Mouse (Mus musculus) urinary bladder, postnatal 14 days (tissue): Measurements from ENCODE around the gene Gp6.
"Not testable (repeated sequence)": the region's sequence is repeated elsewhere in the genome, so short reads cannot be mapped to it uniquely, and the experiment has no call there.

Experiments
- DNase-seq: peaks from one replicate; pipeline ENCODE4 v3.0.0; 2021; ENCODE audit warnings: low spot score

Gene Gp6

DNA sequence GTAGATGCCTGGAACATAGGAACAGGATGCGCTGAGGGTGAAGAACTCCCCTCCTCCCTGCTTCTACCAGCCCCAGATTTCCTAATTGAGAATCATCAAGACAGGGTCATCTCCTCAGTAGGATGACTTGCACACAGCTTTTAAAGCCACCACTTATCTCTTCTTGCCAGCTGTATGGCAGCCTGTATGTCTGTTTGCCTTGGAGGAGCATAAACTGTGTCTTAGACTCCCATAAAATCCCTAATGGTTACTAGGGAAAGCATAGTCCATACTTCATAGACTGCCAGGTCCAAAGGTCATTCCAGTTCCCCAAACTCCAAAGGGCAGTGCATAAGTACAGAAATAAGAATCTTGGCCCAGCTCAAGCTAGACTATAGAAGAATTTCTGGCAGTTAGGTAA, at the start of gene Gp6:
Gene Gp6 (minus strand): TSS at position 15 of the 400 bp plus-strand sequence.
- DNase-seq: no peak

GRCm38 (mm10) chr7:4447138-4447537, 49.6 kb upstream of the Gp6 start:
- no peak for DNase-seq

DNA sequence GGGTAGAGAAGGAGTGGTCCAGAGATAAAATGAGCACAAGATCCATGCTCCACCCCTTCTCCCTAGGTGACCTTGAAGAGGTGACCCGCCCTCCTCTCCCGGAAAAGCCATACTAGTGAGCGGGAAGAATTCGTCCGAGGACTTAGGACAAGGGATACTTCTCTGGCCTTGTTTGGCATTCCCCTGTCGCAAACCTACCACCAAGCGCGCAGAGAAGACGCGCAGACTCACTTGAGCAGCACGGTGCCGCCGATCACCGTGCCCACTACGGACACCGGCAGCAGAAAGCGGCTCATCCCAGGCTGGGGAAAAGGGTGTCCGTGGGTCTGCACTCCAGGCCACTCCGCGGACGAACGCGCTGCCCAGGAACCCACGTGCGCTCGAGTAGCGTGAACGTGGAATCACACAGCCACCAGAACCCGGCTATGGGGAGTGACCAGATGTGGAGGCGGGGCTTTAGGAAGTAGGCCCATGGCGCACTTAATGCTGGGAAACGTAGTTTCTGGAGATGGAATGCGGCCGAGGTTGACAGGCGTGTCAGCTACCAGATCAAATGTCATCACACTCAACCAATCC, 47.8 kb upstream of the Gp6 start, which contains the start of gene Rdh13:
Gene Rdh13 (minus strand): TSS at position 434 of the 576 bp plus-strand sequence.
- peak; percentile 90 for DNase-seq

GRCm38 (mm10) chr7:4440549-4440948, 43.0 kb upstream of the Gp6 start:
- DNase-seq: no peak

DNA sequence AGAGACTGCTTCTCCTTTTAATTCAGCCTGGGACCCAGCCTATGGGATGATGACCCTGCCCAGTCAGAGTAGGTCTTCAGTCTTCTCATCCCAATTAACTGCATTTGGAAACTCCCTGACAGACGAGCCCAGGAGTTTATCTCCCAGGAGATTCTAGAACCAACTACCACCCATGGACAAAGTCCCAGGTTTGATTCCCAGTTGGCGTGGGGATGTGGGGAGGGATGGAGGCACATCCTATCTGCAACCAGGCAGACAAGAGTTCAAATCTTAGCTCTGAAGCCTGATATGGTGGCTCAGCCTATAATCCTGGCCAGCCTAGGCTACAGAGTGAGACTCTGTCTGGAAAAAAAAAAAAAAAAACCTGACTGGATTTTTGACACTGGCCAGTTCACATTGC, 40.2 kb upstream of the Gp6 start:
- no peak for DNase-seq

DNA sequence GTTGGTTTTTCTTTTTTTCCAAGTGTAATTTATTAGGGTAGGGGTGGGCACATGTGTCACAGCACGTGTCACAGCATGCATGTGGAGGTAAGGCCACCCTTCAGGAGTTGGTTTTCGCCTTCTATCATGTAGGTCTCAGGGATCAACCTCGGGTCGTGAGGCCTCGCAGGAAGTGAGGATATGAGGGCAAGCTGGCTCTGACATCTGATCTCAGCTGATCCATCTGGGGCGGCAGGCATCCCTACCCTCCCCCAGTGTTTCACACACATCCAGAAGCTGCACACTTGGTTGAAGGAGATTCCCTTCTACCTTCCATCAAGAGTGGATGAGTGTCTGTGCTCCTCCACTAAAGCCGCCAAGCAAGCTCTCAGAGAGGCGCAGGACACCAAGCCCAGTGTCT, 34.5 kb upstream of the Gp6 start:
- no peak for DNase-seq

GRCm38 (mm10) chr7:4431548-4431947, 34.0 kb upstream of the Gp6 start:
- peak; percentile 81 for DNase-seq

- DNase-seq: no peak
These were observed 32.8 kb upstream of the Gp6 start for GRCm38 (mm10) chr7:4430246-4430844.

- peak; percentile 90 for DNase-seq
These were observed 29.8 kb upstream of the Gp6 start for GRCm38 (mm10) chr7:4427161-4427912.

GRCm38 (mm10) chr7:4420230-4420629, 22.7 kb upstream of the Gp6 start:
- no peak for DNase-seq

DNA sequence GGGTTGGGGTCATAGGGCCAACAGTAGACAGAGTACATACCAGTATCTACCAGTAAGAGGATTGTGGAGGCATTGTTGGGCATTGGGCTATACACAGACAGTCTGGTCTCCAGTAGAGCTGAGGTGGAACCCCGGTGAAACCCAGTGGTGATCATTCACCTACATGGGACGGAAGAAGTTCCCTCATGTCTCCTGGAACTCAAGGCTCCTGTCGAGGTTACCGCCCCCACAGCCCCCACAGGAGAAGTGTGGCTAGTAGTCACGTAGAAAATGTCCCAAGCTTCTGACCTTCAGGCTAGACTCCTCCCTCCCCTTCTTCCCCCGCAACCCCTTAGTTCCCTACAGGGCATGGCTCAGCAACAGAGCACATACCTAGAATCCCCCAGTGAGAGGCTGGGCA, 22.1 kb upstream of the Gp6 start:
- no peak for DNase-seq

GRCm38 (mm10) chr7:4412406-4412805, 14.9 kb upstream of the Gp6 start:
- not testable (repeated sequence) for DNase-seq

- no peak for DNase-seq
These were observed 24.0 kb downstream of the Gp6 start for GRCm38 (mm10) chr7:4373521-4373920.

- DNase-seq: no peak
These were observed 60.0 kb downstream of the Gp6 start, which contains the start of gene Ncr1 for GRCm38 (mm10) chr7:4337509-4337908. TSS of gene Ncr1 (plus strand) at chr7:4337724.

DNA sequence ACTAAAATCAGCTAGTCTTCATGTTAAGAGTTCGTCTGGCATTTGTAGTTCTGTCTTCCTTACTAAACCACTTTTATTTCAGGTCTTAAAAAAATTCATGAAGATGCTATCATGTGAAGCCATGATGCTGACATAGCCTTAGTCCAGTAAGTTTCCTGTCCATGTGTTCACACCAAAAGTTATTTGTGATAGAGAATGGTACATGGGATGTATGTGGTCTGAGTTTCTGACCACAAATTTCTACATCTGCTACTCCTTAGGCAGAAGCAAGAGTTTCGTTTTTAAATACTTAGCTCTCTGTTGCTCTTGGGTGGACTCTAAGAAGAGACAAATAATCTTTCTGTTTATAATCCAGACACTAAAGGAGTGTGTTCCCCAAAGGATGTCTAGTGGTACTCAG, 74.2 kb downstream of the Gp6 start:
- DNase-seq: no peak
